Mouse (Mus musculus) lung, postnatal 4 days (tissue): ENCODE data around the gene Lgr5.
A peak's percentile ranks its signal among the peaks of the same experiment; 100 is the strongest.

ENCODE experiments used
- DNase-seq, 2 experiments: peaks; one replicate each; pipeline ENCODE4 v3.0.0; 2021

Gene Lgr5

GRCm38 (mm10) chr10:115413496-115413895, 174.1 kb downstream of the Lgr5 start:
- DNase-seq: no peak

- DNase-seq: peak; percentile 34 to 64
Observed at GRCm38 (mm10) chr10:115406393-115406792, 181.2 kb downstream of the Lgr5 start.
